Mouse (Mus musculus) intestine, embryonic 14.5 days (tissue): ENCODE results near the gene Pbx3. TPM values are rescaled to one million over a fixed set of nuclear protein-coding genes. Genes with fewer than 3 reads are reported as not detected.
A peak's percentile ranks its signal among the peaks of the same experiment; 100 is the strongest.

Source experiments
- ATAC-seq: fragments of 200-750 bp; cut with Nextera tagmentation; replicated peaks from 2 replicates; pipeline ENCODE4 v1.8.0; 2017; ENCODE audit warnings: low read depth, moderate number of reproducible peaks, moderate TSS enrichment, moderate library complexity; ENCODE audit not compliant: low FRiP score, low TSS enrichment
- DNase-seq: peaks from one replicate; pipeline ENCODE4 v3.0.0-alpha.2; 2018; ENCODE audit warnings: low spot score
- H3K27ac ChIP-seq: fragments of 300-500 bp; sonication (generic); 2 replicates; pipeline ENCODE4 v1.5.1; 2014; ENCODE audit warnings: low read depth, mild to moderate bottlenecking, control low read depth
- H3K27me3 ChIP-seq: fragments of 300-500 bp; sonication (generic); replicated peaks from 2 replicates; pipeline ENCODE4 v1.6.1; 2014; ENCODE audit warnings: low read length, control low read depth; ENCODE audit not compliant: control insufficient read depth, insufficient read depth
- H3K36me3 ChIP-seq: fragments of 300-500 bp; sonication (generic); 2 replicates; pipeline ENCODE4 v1.6.1; 2014; ENCODE audit warnings: low read length, control low read depth; ENCODE audit not compliant: control insufficient read depth, insufficient read depth
- H3K4me1 ChIP-seq: fragments of 300-500 bp; sonication (generic); replicated peaks from 2 replicates; pipeline ENCODE4 v1.6.1; 2014; ENCODE audit warnings: low read length, control low read depth, mixed read lengths; ENCODE audit not compliant: control insufficient read depth, insufficient read depth
- H3K4me2 ChIP-seq: fragments of 300-500 bp; sonication (generic); 2 replicates; pipeline ENCODE4 v1.6.1; 2014; ENCODE audit warnings: low read length
- H3K4me3 ChIP-seq: fragments of 300-500 bp; sonication (generic); 2 replicates; pipeline ENCODE4 v1.5.1; 2014; ENCODE audit warnings: low read depth, low read length, control low read depth, mixed read lengths
- H3K9ac ChIP-seq: fragments of 300-500 bp; sonication (generic); 2 replicates; pipeline ENCODE4 v1.6.1; 2014; ENCODE audit warnings: mild to moderate bottlenecking, low read length
- H3K9me3 ChIP-seq: fragments of 300-500 bp; sonication (generic); 2 replicates; pipeline ENCODE4 v1.6.1; 2016; ENCODE audit warnings: low read length, control low read depth; ENCODE audit not compliant: control insufficient read depth
- WGBS: fragments of 180-500 bp; shearing (Covaris S2); extraction: QIAGEN DNeasy Blood & Tissue Kit; methylation state at CpG from one replicate; pipeline ENCODE4 v1.1.7; 2014; 5-methylcytosine and 5-hydroxymethylcytosine counted together
- polyA plus RNA-seq: library from polyadenylated mRNA; unstranded; fragments of >200 nt; fragmentation: Nextera tagmentation; extraction: Ambion mirVana; gene quantifications from 2 replicates; pipeline ENCODE4 v1.2.1, GENCODE M21; 2014

Gene Pbx3
- polyA plus RNA-seq, 1 experiment from 2014 or later, result 26.9 TPM

- ATAC-seq (0 out of 2 replicates have a peak, but pooled peaks have one; percentile 55), DNase-seq (no peak)
- Histone ChIP-seq H3K4me1 (peaks cover 25% of the 10 kb centered on the region), H3K9ac (peak overlapping the region; percentile 54), H3K36me3 (no peaks in the 10 kb centered on the region), H3K27me3 (no peaks in the 10 kb centered on the region), H3K4me3 (peak overlapping the region; percentile 58), H3K9me3 (no peaks in the 10 kb centered on the region), H3K27ac (peak overlapping the region; percentile 44; the same call in 1 of the 2 replicates), H3K4me2 (peak overlapping the region; percentile 73)
- WGBS, result 9% methylated on average over 18 of the region's 18 CpGs
These were observed 122.8 kb downstream of the Pbx3 start for GRCm38 (mm10) chr2:34249961-34250658.

DNA sequence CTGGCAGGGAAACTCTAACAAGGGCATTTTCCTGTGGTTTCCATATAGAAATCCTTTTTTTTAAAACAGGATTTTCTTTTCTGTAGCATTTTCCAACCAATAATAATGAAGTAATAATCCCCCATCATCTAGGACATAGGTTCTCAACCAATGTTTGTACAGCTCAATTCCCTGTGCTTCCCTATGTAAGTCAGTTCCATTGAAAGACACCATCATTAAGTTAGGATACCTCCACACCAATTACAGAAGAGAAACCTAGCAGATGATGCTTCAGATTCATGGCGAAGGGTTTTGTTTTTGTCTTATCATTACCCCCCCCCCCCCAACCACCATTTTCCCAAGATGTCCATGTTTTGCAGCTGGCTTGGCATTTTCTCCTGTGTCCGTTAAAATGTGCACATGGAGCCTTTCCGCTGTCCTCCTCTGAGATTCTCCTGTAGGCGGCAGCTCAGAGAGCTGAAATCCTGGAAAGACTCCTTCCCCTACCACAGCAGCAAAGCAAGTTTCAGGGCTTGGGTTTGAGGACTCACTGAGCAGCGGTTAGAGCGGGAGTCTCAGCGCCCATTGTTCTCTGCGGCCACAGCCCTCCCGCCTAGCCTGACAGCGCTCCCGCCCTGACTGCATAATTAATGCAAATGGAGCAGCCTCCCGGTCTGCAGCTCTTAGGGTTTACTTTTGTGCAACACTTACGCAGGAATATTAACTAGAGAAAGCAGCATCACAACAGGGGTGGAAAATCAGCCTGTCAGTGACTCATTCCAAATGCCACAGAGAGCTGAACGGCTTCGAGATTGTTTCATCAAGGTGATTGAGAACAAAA is 123.6 kb downstream of the Pbx3 start:
- Histone ChIP-seq H3K36me3 (no peaks in the 10 kb centered on the region), H3K27me3 (no peaks in the 10 kb centered on the region), H3K9me3 (no peaks in the 10 kb centered on the region), H3K9ac (peak overlapping the region; percentile 54), H3K4me2 (peak overlapping the region; percentile 73), H3K27ac (peak overlapping the region; percentile 44; the same call in 1 of the 2 replicates), H3K4me1 (peaks cover 25% of the 10 kb centered on the region), H3K4me3 (peak overlapping the region; percentile 58)
- DNase-seq, result peak; percentile 86
- WGBS, result 0% methylated on average over 15 of the region's 15 CpGs
- peak; percentile 79 for ATAC-seq

- Histone ChIP-seq H3K4me1 (peaks cover 4% of the 10 kb centered on the region), H3K36me3 (no peaks in the 10 kb centered on the region), H3K27ac (no peak overlapping the region), H3K27me3 (no peaks in the 10 kb centered on the region), H3K4me3 (no peak overlapping the region), H3K9ac (no peak overlapping the region), H3K4me2 (no peak overlapping the region), H3K9me3 (no peaks in the 10 kb centered on the region)
- no peak for DNase-seq
- no peak for ATAC-seq
These were observed 132.1 kb downstream of the Pbx3 start for GRCm38 (mm10) chr2:34240885-34241284.

GRCm38 (mm10) chr2:34239315-34239858 is 133.6 kb downstream of the Pbx3 start:
- no peaks in the 10 kb centered on the region for H3K36me3 ChIP-seq
- no peak overlapping the region for H3K27ac ChIP-seq
- no peak for ATAC-seq
- H3K9me3 ChIP-seq, result no peaks in the 10 kb centered on the region
- H3K9ac ChIP-seq, result no peak overlapping the region
- peaks cover 18% of the 10 kb centered on the region for H3K4me1 ChIP-seq
- 75% methylated on average over 4 of the region's 4 CpGs for WGBS
- H3K4me2 ChIP-seq, result no peak overlapping the region
- H3K4me3 ChIP-seq, result no peak overlapping the region
- no peak for DNase-seq
- H3K27me3 ChIP-seq, result no peaks in the 10 kb centered on the region

DNA sequence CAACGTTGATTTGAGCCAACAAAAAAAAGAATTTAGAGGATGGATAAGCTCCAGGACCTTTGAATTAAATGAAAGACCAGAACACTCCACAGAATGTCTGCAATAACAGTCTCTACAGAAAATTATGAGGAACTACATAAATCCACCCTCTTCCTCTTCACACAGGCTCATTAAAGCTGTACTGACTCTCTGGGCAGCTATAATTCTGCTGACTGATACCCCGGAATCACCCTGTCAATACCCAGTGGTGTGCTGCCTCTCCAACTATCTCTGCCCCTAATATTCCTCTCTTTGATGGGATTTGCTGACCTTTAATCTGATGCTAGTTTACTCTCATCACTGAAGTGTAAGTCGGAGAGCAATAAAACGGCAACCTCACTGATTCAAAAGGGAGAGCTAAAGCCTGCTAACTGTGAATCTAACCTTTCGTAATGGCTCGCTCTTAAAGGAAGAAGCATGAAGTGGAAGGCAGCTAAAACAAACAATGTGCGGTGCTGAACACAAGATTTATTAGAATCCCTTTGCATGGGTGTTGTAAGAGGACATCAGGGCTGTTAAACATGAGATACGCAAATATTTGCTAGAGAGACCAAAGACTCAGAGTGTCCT is 137.4 kb downstream of the Pbx3 start:
- Histone ChIP-seq H3K9me3 (no peaks in the 10 kb centered on the region), H3K9ac (no peak overlapping the region), H3K4me1 (peaks cover 36% of the 10 kb centered on the region), H3K27ac (no peak overlapping the region), H3K36me3 (no peaks in the 10 kb centered on the region), H3K4me2 (peak overlapping the region; percentile 24; the same call in 1 of the 2 replicates), H3K4me3 (no peak overlapping the region), H3K27me3 (no peaks in the 10 kb centered on the region)
- ATAC-seq (no peak), DNase-seq (no peak)
- 19% methylated on average over 8 of the region's 8 CpGs for WGBS

- Histone ChIP-seq H3K4me2 (no peak overlapping the region), H3K27me3 (no peaks in the 10 kb centered on the region), H3K4me3 (no peak overlapping the region), H3K4me1 (peaks cover 42% of the 10 kb centered on the region), H3K36me3 (no peaks in the 10 kb centered on the region), H3K27ac (no peak overlapping the region), H3K9ac (no peak overlapping the region), H3K9me3 (no peaks in the 10 kb centered on the region)
- DNase-seq, result no peak
- 22% methylated on average over 1 of the region's 1 CpGs for WGBS
- ATAC-seq, result no peak
These were observed 138.7 kb downstream of the Pbx3 start for GRCm38 (mm10) chr2:34234274-34234673.

DNA sequence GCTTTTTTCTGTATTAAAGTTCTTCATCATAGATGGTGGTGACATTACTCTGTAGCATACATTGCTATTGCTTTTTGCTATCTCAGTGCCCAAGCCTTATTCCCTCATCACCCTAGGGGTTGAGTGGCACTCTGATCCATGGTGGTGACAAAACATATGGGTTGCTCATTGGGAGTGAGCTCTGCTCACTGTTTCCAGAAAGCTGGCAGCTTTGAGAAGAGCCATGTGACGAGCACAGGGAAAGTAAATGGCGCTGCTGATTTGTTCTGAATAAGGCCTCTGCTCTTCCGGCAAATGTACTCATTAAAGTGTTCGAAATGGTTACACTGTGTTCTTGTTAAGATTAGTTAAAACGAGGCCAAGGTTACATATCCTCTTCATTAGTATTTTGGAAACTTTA is 139.7 kb downstream of the Pbx3 start:
- H3K4me1 ChIP-seq, result peaks cover 46% of the 10 kb centered on the region
- no peak overlapping the region for H3K4me3 ChIP-seq
- H3K36me3 ChIP-seq, result no peaks in the 10 kb centered on the region
- no peak overlapping the region for H3K27ac ChIP-seq
- ATAC-seq, result no peak
- 79% methylated on average over 5 of the region's 5 CpGs for WGBS
- no peaks in the 10 kb centered on the region for H3K27me3 ChIP-seq
- H3K4me2 ChIP-seq, result no peak overlapping the region
- no peaks in the 10 kb centered on the region for H3K9me3 ChIP-seq
- H3K9ac ChIP-seq, result no peak overlapping the region
- no peak for DNase-seq

GRCm38 (mm10) chr2:34227688-34228087 is 145.3 kb downstream of the Pbx3 start:
- Histone ChIP-seq H3K27me3 (no peaks in the 10 kb centered on the region), H3K4me3 (no peak overlapping the region), H3K9ac (no peak overlapping the region), H3K27ac (no peak overlapping the region), H3K4me1 (peaks cover 22% of the 10 kb centered on the region), H3K4me2 (no peak overlapping the region), H3K9me3 (no peaks in the 10 kb centered on the region), H3K36me3 (no peaks in the 10 kb centered on the region)
- DNase-seq (no peak), ATAC-seq (no peak)
- 82% methylated on average over 4 of the region's 4 CpGs for WGBS
